Mouse (Mus musculus): Measurements from ENCODE around the gene Gpr141. TPM values are rescaled to one million over a fixed set of nuclear protein-coding genes. Genes with fewer than 3 reads are reported as not detected.
"Not testable (repeated sequence)": the region's sequence is repeated elsewhere in the genome, so short reads cannot be mapped to it uniquely, and the experiment has no call there.

Gpr141 gene
- polyA plus RNA-seq, 1 experiment from 2014 or later: 0.38 TPM

GRCm38 (mm10) chr13:19819243-19819642 is 4.8 kb downstream of the Gpr141 start:
- WGBS: 62% methylated on average over 2 of the region's 2 CpGs
- no peak overlapping the region for H3K9ac ChIP-seq
- H3K27ac ChIP-seq: no peak overlapping the region
- H3K9me3 ChIP-seq (replicated peaks): no peaks in the 10 kb centered on the region
- H3K36me3 ChIP-seq: no peaks in the 10 kb centered on the region
- H3K4me1 ChIP-seq (replicated peaks): no peaks in the 10 kb centered on the region
- no peaks in the 10 kb centered on the region for H3K27me3 ChIP-seq
- no peak for ATAC-seq (replicated peaks; ENCODE audit: insufficient number of reproducible peaks, insufficient read depth, low FRiP score, low read depth)
- H3K4me2 ChIP-seq: no peak overlapping the region
- no peak overlapping the region for H3K4me3 ChIP-seq

GRCm38 (mm10) chr13:19794942-19795341 is 29.1 kb downstream of the Gpr141 start:
- no peak for ATAC-seq (replicated peaks; ENCODE audit: insufficient number of reproducible peaks, insufficient read depth, low FRiP score, low read depth)
- H3K27ac ChIP-seq: no peak overlapping the region
- H3K4me2 ChIP-seq: no peak overlapping the region
- H3K27me3 ChIP-seq: no peaks in the 10 kb centered on the region
- no peaks in the 10 kb centered on the region for H3K36me3 ChIP-seq
- 83% methylated on average over 3 of the region's 3 CpGs for WGBS
- H3K4me3 ChIP-seq: no peak overlapping the region
- no peaks in the 10 kb centered on the region for H3K4me1 ChIP-seq (replicated peaks)
- H3K9ac ChIP-seq: no peak overlapping the region
- H3K9me3 ChIP-seq (replicated peaks): no peaks in the 10 kb centered on the region

- Histone ChIP-seq H3K27ac (no peak overlapping the region), H3K27me3 (no peaks in the 10 kb centered on the region), H3K9ac (no peak overlapping the region), H3K4me1 (replicated peaks) (no peaks in the 10 kb centered on the region), H3K4me3 (no peak overlapping the region), H3K9me3 (replicated peaks) (no peaks in the 10 kb centered on the region), H3K36me3 (no peaks in the 10 kb centered on the region), H3K4me2 (no peak overlapping the region)
- 72% methylated on average over 6 of the region's 6 CpGs for WGBS
- no peak for ATAC-seq (replicated peaks; ENCODE audit: insufficient number of reproducible peaks, insufficient read depth, low FRiP score, low read depth)
These were observed 29.6 kb downstream of the Gpr141 start for GRCm38 (mm10) chr13:19794486-19794885.

- Histone ChIP-seq H3K4me2 (no peak overlapping the region), H3K9ac (no peak overlapping the region), H3K27me3 (no peaks in the 10 kb centered on the region), H3K9me3 (replicated peaks) (no peaks in the 10 kb centered on the region), H3K4me1 (replicated peaks) (no peaks in the 10 kb centered on the region), H3K36me3 (no peaks in the 10 kb centered on the region), H3K27ac (no peak overlapping the region), H3K4me3 (no peak overlapping the region)
- ATAC-seq (replicated peaks; ENCODE audit: insufficient number of reproducible peaks, insufficient read depth, low FRiP score, low read depth): no peak
- WGBS: 72% methylated on average over 4 of the region's 4 CpGs
These were observed 30.3 kb downstream of the Gpr141 start for GRCm38 (mm10) chr13:19793761-19794160.

- H3K27ac ChIP-seq; H3K4me3 ChIP-seq; H3K27me3 ChIP-seq; H3K4me1 ChIP-seq (replicated peaks); ATAC-seq (replicated peaks; ENCODE audit: insufficient number of reproducible peaks, insufficient read depth, low FRiP score, low read depth); H3K4me2 ChIP-seq; H3K9ac ChIP-seq; H3K36me3 ChIP-seq; H3K9me3 ChIP-seq (replicated peaks): not testable (repeated sequence)
- 39% methylated on average over 1 of the region's 1 CpGs for WGBS
These were observed 36.1 kb downstream of the Gpr141 start for GRCm38 (mm10) chr13:19787946-19788345.

GRCm38 (mm10) chr13:19770163-19770562 is 53.9 kb downstream of the Gpr141 start:
- H3K4me2 ChIP-seq: no peak overlapping the region
- WGBS: 83% methylated on average over 1 of the region's 1 CpGs
- no peak overlapping the region for H3K4me3 ChIP-seq

GRCm38 (mm10) chr13:19767202-19767601 is 56.9 kb downstream of the Gpr141 start:
- Histone ChIP-seq H3K4me3 (no peak overlapping the region), H3K27ac (no peak overlapping the region), H3K4me1 (replicated peaks) (no peaks in the 10 kb centered on the region), H3K27me3 (no peaks in the 10 kb centered on the region), H3K36me3 (no peaks in the 10 kb centered on the region), H3K9ac (no peak overlapping the region), H3K4me2 (no peak overlapping the region), H3K9me3 (replicated peaks) (no peaks in the 10 kb centered on the region)
- 46% methylated on average over 2 of the region's 2 CpGs for WGBS
- no peak for ATAC-seq (replicated peaks; ENCODE audit: insufficient number of reproducible peaks, insufficient read depth, low FRiP score, low read depth)

More at GRCm38 (mm10) chr13:19770163-19770562, 53.9 kb downstream of the Gpr141 start:
- no peak overlapping the region for H3K27ac ChIP-seq
- H3K4me1 ChIP-seq (replicated peaks): no peaks in the 10 kb centered on the region
- ATAC-seq (replicated peaks; ENCODE audit: insufficient number of reproducible peaks, insufficient read depth, low FRiP score, low read depth): no peak
- H3K27me3 ChIP-seq: no peaks in the 10 kb centered on the region
- H3K9ac ChIP-seq: no peak overlapping the region
- no peaks in the 10 kb centered on the region for H3K9me3 ChIP-seq (replicated peaks)
- no peaks in the 10 kb centered on the region for H3K36me3 ChIP-seq

- no peaks in the 10 kb centered on the region for H3K27me3 ChIP-seq
- no peaks in the 10 kb centered on the region for H3K36me3 ChIP-seq
- H3K4me3 ChIP-seq: no peak overlapping the region
- ATAC-seq (replicated peaks; ENCODE audit: insufficient number of reproducible peaks, insufficient read depth, low FRiP score, low read depth): no peak
- WGBS: 76% methylated on average over 4 of the region's 4 CpGs
- H3K9ac ChIP-seq: no peak overlapping the region
- H3K4me1 ChIP-seq (replicated peaks): no peaks in the 10 kb centered on the region
- H3K4me2 ChIP-seq: no peak overlapping the region
- no peak overlapping the region for H3K27ac ChIP-seq
- no peaks in the 10 kb centered on the region for H3K9me3 ChIP-seq (replicated peaks)
These were observed 59.8 kb downstream of the Gpr141 start for GRCm38 (mm10) chr13:19764276-19764675.

- Histone ChIP-seq H3K4me3 (no peak overlapping the region), H3K4me1 (replicated peaks) (no peaks in the 10 kb centered on the region), H3K36me3 (no peaks in the 10 kb centered on the region), H3K9me3 (replicated peaks) (no peaks in the 10 kb centered on the region), H3K4me2 (no peak overlapping the region), H3K9ac (no peak overlapping the region), H3K27ac (no peak overlapping the region), H3K27me3 (no peaks in the 10 kb centered on the region)
- no peak for ATAC-seq (replicated peaks; ENCODE audit: insufficient number of reproducible peaks, insufficient read depth, low FRiP score, low read depth)
- WGBS: 93% methylated on average over 1 of the region's 1 CpGs
These were observed 60.8 kb downstream of the Gpr141 start for GRCm38 (mm10) chr13:19763211-19763610.

GRCm38 (mm10) chr13:19745741-19746140 is 78.3 kb downstream of the Gpr141 start:
- no peaks in the 10 kb centered on the region for H3K9me3 ChIP-seq (replicated peaks)
- ATAC-seq (replicated peaks; ENCODE audit: insufficient number of reproducible peaks, insufficient read depth, low FRiP score, low read depth): no peak
- peaks cover 7% of the 10 kb centered on the region for H3K4me1 ChIP-seq (replicated peaks)
- WGBS: 41% methylated on average over 2 of the region's 2 CpGs
- no peak overlapping the region for H3K9ac ChIP-seq
- no peak overlapping the region for H3K4me2 ChIP-seq
- no peak overlapping the region for H3K4me3 ChIP-seq
- H3K27me3 ChIP-seq: no peaks in the 10 kb centered on the region
- H3K36me3 ChIP-seq: no peaks in the 10 kb centered on the region
- H3K27ac ChIP-seq: no peak overlapping the region; the same call in 1 of the 2 replicates

GRCm38 (mm10) chr13:19744536-19744935 is 79.5 kb downstream of the Gpr141 start:
- no peak overlapping the region for H3K9ac ChIP-seq
- ATAC-seq (replicated peaks; ENCODE audit: insufficient number of reproducible peaks, insufficient read depth, low FRiP score, low read depth): no peak
- no peaks in the 10 kb centered on the region for H3K9me3 ChIP-seq (replicated peaks)
- WGBS: 72% methylated on average over 5 of the region's 5 CpGs
- no peak overlapping the region for H3K4me3 ChIP-seq
- peaks cover 7% of the 10 kb centered on the region for H3K4me1 ChIP-seq (replicated peaks)
- H3K36me3 ChIP-seq: no peaks in the 10 kb centered on the region
- no peak overlapping the region for H3K27ac ChIP-seq
- no peaks in the 10 kb centered on the region for H3K27me3 ChIP-seq
- H3K4me2 ChIP-seq: no peak overlapping the region

GRCm38 (mm10) chr13:19734597-19734996 is 89.5 kb downstream of the Gpr141 start:
- no peak overlapping the region for H3K27ac ChIP-seq
- H3K36me3 ChIP-seq: no peaks in the 10 kb centered on the region
- H3K4me1 ChIP-seq (replicated peaks): 0 out of 2 replicates have a peak, but pooled peaks cover 2% of the 10 kb centered on the region
- 66% methylated on average over 5 of the region's 5 CpGs for WGBS
- no peaks in the 10 kb centered on the region for H3K27me3 ChIP-seq
- no peak overlapping the region for H3K4me3 ChIP-seq
- no peak for ATAC-seq (replicated peaks; ENCODE audit: insufficient number of reproducible peaks, insufficient read depth, low FRiP score, low read depth)
- H3K9ac ChIP-seq: no peak overlapping the region
- no peak overlapping the region for H3K4me2 ChIP-seq
- no peaks in the 10 kb centered on the region for H3K9me3 ChIP-seq (replicated peaks)
